Comparison of ENCODE assay signal across 16 mouse cellular contexts in the genomic region with DNA sequence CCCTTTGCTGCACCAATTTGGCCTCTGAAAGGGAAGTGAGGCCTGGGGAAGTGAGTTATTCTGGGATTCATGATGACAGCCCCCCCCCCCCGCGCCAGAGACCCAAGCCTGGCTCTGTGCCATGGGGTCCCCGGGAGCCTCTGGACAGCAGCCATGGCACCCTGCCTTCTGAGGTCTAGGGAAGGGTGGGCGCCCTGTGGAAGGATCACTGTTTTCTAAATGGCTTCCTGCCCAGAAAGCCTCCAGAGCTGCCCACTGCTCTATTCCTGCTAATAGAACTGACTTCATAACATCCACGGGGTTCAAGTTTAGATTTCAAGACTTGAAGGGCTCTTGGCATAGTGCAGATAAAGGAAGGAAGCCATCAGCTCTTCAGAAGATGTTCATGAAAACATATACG. TPM values are rescaled to one million over a fixed set of nuclear protein-coding genes. Genes with fewer than 3 reads are reported as not detected.
A peak's percentile ranks its signal among the peaks of the same experiment; 100 is the strongest.
DNase-seq lines count a peak whose midpoint lies in the region; ATAC-seq and TF ChIP-seq lines count a peak whose summit lies in the region.
"Had no signal": no experiment of that assay in that cellular context is flagged by ENCODE, and none has a peak within 500 bp of the region (broad histone marks: within the 10 kb centered on the region; RNA-seq: fewer than 3 reads in every experiment).

No protein-coding gene starts in this region.

- no peak overlapping the region for H3K9ac ChIP-seq in heart, adult 2 months (ENCODE audit: low read depth, low read length)
- no peak overlapping the region for H3K9ac ChIP-seq in lung, postnatal 0 days (replicated peaks; ENCODE audit: low read depth)
- H3K9ac ChIP-seq: embryonic facial prominence, embryonic 13.5 days; forebrain, embryonic 15.5 days; stomach, embryonic 15.5 days had no signal

- no peaks in the 10 kb centered on the region for H3K27me3 ChIP-seq in heart, adult 2 months (ENCODE audit: control insufficient read depth, insufficient read depth, low read length)
- no peaks in the 10 kb centered on the region for H3K27me3 ChIP-seq in lung, postnatal 0 days (replicated peaks; ENCODE audit: insufficient read depth, low read length)
- H3K27me3 ChIP-seq in hindbrain, embryonic 10.5 days (ENCODE audit: insufficient read depth, poor library complexity, severe bottlenecking): peaks cover 54% of the 10 kb centered on the region
- H3K27me3 ChIP-seq: CH12.LX; forebrain, embryonic 15.5 days had no signal

- no peaks in the 10 kb centered on the region for H3K9me3 ChIP-seq in lung, postnatal 0 days (ENCODE audit: low read length)
- H3K9me3 ChIP-seq in hindbrain, embryonic 10.5 days: no peaks in the 10 kb centered on the region
- H3K9me3 ChIP-seq: embryonic facial prominence, embryonic 13.5 days; forebrain, embryonic 15.5 days; midbrain, embryonic 10.5 days; stomach, embryonic 15.5 days had no signal

- H3K4me2 ChIP-seq in lung, postnatal 0 days (replicated peaks; ENCODE audit: low read depth, low read length): no peak overlapping the region
- H3K4me2 ChIP-seq: embryonic facial prominence, embryonic 13.5 days; forebrain, embryonic 15.5 days; liver, embryonic 11.5 days had no signal

- H3K4me1 ChIP-seq in heart, adult 2 months (ENCODE audit: control insufficient read depth, insufficient read depth, low read length): peaks cover 7% of the 10 kb centered on the region
- H3K4me1 ChIP-seq in bone marrow macrophage, adult 2 months (ENCODE audit: control insufficient read depth, insufficient read depth, low read length): peaks cover 22% of the 10 kb centered on the region
- H3K4me1 ChIP-seq in lung, postnatal 0 days (ENCODE audit: insufficient read depth, low read depth, low read length): no peaks in the 10 kb centered on the region; the same call in 1 of the 2 replicates
- H3K4me1 ChIP-seq in hindbrain, embryonic 10.5 days (replicated peaks): no peaks in the 10 kb centered on the region
- H3K4me1 ChIP-seq: embryonic facial prominence, embryonic 13.5 days; forebrain, embryonic 15.5 days; midbrain, embryonic 10.5 days; stomach, embryonic 15.5 days had no signal

- WGBS in heart, adult 2 months: 32% methylated on average over 6 of the region's 6 CpGs
- 33% methylated on average over 5 of the region's 6 CpGs for WGBS in lung, postnatal 0 days
- WGBS in hindbrain, embryonic 10.5 days: 85% methylated on average over 6 of the region's 6 CpGs

- intact Hi-C loops in heart, adult 2 months (cut with DNase I): no loop called here

- H3K36me3 ChIP-seq in heart, adult 2 months (ENCODE audit: control insufficient read depth, insufficient read depth, low read length): no peaks in the 10 kb centered on the region
- no peaks in the 10 kb centered on the region for H3K36me3 ChIP-seq in lung, postnatal 0 days (ENCODE audit: insufficient read depth, low read length)
- no peaks in the 10 kb centered on the region for H3K36me3 ChIP-seq in hindbrain, embryonic 10.5 days
- H3K36me3 ChIP-seq: embryonic facial prominence, embryonic 13.5 days; forebrain, embryonic 15.5 days; midbrain, embryonic 10.5 days; stomach, embryonic 15.5 days had no signal

- no peak for TF ChIP-seq CTCF in heart, adult 2 months (IDR thresholded peaks at IDR 0.05)
- no peak for TF ChIP-seq CTCF in bone marrow macrophage, adult 2 months (IDR thresholded peaks at IDR 0.05; ENCODE audit: low read depth, low read length)
- TF ChIP-seq CTCF in lung, postnatal 0 days (IDR thresholded peaks at IDR 0.05): no peak

- TF ChIP-seq POLR2A in heart, adult 2 months (IDR thresholded peaks at IDR 0.05; ENCODE audit: insufficient read depth, low read depth, low read length): no peak
- TF ChIP-seq POLR2A in bone marrow macrophage, adult 2 months (IDR thresholded peaks at IDR 0.05; ENCODE audit: borderline replicate concordance, low read depth, low read length): no peak

- H3K79me2 ChIP-seq in heart, adult 2 months (replicated peaks; ENCODE audit: control insufficient read depth, insufficient read depth, low read length): no peaks in the 10 kb centered on the region

- ATAC-seq in lung, postnatal 0 days: peak; percentile 67
- ATAC-seq: forebrain, embryonic 15.5 days had no signal

- DNase-seq in gastrocnemius, postnatal 10 days: peak; percentile 6
- DNase-seq in gastrocnemius, adult 18-20 months (ENCODE audit: low spot score): no peak
- DNase-seq in heart, postnatal 4 days: peak; percentile 37
- no peak for DNase-seq in heart, adult 2 months
- DNase-seq in lung, postnatal 0 days (ENCODE audit: low spot score): peak; percentile 38
- no peak for DNase-seq in right cerebral cortex, postnatal 14 days
- DNase-seq in hindbrain, embryonic 10.5 days (ENCODE audit: low spot score): no peak
- DNase-seq: cerebellum, adult 9-11 months; kidney, adult 8-10 months had no signal

- H3K4me3 ChIP-seq in heart, adult 2 months: no peak overlapping the region
- H3K4me3 ChIP-seq in bone marrow macrophage, adult 2 months (ENCODE audit: insufficient read depth, low read length): no peak overlapping the region
- H3K4me3 ChIP-seq in lung, postnatal 0 days (ENCODE audit: low read depth, low read length): no peak overlapping the region
- no peak overlapping the region for H3K4me3 ChIP-seq in hindbrain, embryonic 10.5 days
- H3K4me3 ChIP-seq: embryonic facial prominence, embryonic 13.5 days; forebrain, embryonic 15.5 days; midbrain, embryonic 10.5 days; stomach, embryonic 15.5 days had no signal

- no peak overlapping the region for H3K27ac ChIP-seq in heart, adult 2 months
- H3K27ac ChIP-seq in bone marrow macrophage, adult 2 months (ENCODE audit: insufficient read depth, low read depth, low read length): peak overlapping the region; percentile 94
- no peak overlapping the region; the same call in 1 of the 2 replicates for H3K27ac ChIP-seq in lung, postnatal 0 days (ENCODE audit: low read length)
- H3K27ac ChIP-seq in hindbrain, embryonic 10.5 days: no peak overlapping the region
- H3K27ac ChIP-seq: embryonic facial prominence, embryonic 13.5 days; forebrain, embryonic 15.5 days; midbrain, embryonic 10.5 days; stomach, embryonic 15.5 days had no signal

- TF ChIP-seq EP300 in heart, adult 2 months (IDR thresholded peaks at IDR 0.05; ENCODE audit: insufficient read depth, low read depth, low read length): no peak
- no peak for TF ChIP-seq EP300 in lung, postnatal 0 days (IDR thresholded peaks at IDR 0.05)

RNA-seq across cellular contexts. Expression of a gene that starts 1.0 kb away (rescaled TPM):
- 10 to 100 TPM; 38.0 to 42.7 TPM for total RNA-seq in gastrocnemius, postnatal 10 days (2021)
- 10 to 100 TPM; 11.1 to 12.2 TPM for total RNA-seq in gastrocnemius, adult 18-20 months (2021)
- 10 to 100 TPM; 23.1 to 28.7 TPM for total RNA-seq in heart, postnatal 4 days (2021)
- 10 to 100 TPM; 29.2 to 32.3 TPM for total RNA-seq in heart, adult 2 months (2021)
- 36.2 and 50.3 TPM in 2 replicates for polyA plus RNA-seq in heart, adult 2 months (2012; rRNA removed)
- polyA plus RNA-seq in bone marrow macrophage, adult 2 months (2012; ENCODE audit: insufficient read depth, insufficient read length, missing spikeins): 50.1 and 57.4 TPM in 2 replicates
- polyA plus RNA-seq in lung, postnatal 0 days (2015; fragmentation: Nextera tagmentation; extraction: Ambion mirVana): 14.8 and 18.7 TPM in 2 replicates
- polyA plus RNA-seq in hindbrain, embryonic 10.5 days (2016; fragmentation: Nextera tagmentation; extraction: Ambion mirVana): 15.9 and 17.5 TPM in 2 replicates

Comparison
In these comparisons a context has a peak if more than half of its experiments do, and no peak if none do; other contexts are left out.
1. DNase-seq: peak in gastrocnemius, postnatal 10 days (single experiment), heart, postnatal 4 days (single experiment) and lung, postnatal 0 days (single experiment); none in gastrocnemius, adult 18-20 months (single experiment), heart, adult 2 months (0 of 2), right cerebral cortex, postnatal 14 days (single experiment) and hindbrain, embryonic 10.5 days (single experiment).